Mouse (Mus musculus) 416B (cell line): ENCODE data around the gene Atf5.

Experiments
- DNase-seq: peaks from one replicate; pipeline ENCODE4 v3.0.0; 2011; ENCODE audit warnings: low read depth

Atf5 gene

DNA sequence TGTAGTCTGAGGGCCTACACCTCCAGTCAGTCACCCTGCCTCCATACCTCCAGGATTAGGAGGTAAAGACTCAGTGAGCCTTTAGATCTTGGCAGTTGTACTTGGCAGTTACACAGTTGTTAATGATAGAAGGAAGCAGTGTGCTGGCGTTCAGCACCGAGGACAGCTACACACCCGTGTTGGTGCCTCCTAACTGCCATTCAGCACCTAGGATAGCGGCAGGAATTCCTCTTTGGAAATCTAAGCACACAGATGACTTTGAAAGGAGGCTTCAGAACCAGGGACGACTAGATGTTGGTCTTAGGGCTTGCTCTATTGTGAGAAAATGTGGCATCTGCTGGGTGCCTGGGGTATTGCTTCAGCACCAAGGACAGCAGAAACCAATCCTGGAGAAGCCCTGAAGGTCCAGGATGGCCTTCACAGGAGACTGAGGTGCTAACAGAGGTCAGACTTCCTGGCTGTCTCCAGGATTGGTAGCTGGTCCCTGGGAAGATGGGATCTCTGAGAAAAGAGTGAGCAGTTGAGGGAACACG, 46.3 kb downstream of the Atf5 start:
- peak; percentile 67 for DNase-seq

DNA sequence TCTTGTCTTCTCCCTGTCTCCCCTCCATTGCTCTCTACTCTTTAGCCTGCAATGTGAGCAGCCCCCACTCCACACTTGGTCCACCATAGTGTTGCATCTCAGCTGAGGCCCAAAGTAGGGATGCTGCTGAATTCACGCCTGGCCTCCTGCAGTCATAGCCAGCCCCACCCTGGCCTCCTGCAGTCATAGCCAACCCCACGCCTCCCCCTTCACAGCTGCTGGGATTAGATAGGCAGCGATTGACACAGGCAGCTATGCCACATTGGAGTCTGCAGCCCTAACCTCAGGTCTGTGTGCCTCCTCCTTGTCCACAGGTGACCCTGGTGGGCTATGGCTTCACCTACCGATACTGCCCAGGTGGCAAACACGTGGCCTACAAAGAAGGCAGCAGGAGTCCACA, 48.3 kb downstream of the Atf5 start:
- DNase-seq, result no peak
